Mouse (Mus musculus): ENCODE measurements around the gene Atp8b4.

Gene Atp8b4

GRCm38 (mm10) chr2:126495832-126496695 is 4.4 kb downstream of the Atp8b4 start:
- DNase-seq (ENCODE audit: low spot score), result peak; percentile 74

- no peak for DNase-seq (ENCODE audit: low spot score)
Measured at GRCm38 (mm10) chr2:126495230-126495629, 5.2 kb downstream of the Atp8b4 start.

GRCm38 (mm10) chr2:126493306-126493705 is 7.2 kb downstream of the Atp8b4 start:
- DNase-seq (ENCODE audit: low spot score), result no peak

GRCm38 (mm10) chr2:126492713-126493112 is 7.8 kb downstream of the Atp8b4 start:
- no peak for DNase-seq (ENCODE audit: low spot score)

- DNase-seq (ENCODE audit: low spot score), result peak; percentile 44
Measured at GRCm38 (mm10) chr2:126491446-126491845, 9.0 kb downstream of the Atp8b4 start.

GRCm38 (mm10) chr2:126490573-126490972 is 9.9 kb downstream of the Atp8b4 start:
- DNase-seq (ENCODE audit: low spot score), result no peak

GRCm38 (mm10) chr2:126485262-126486017 is 15.0 kb downstream of the Atp8b4 start:
- no peak for DNase-seq (ENCODE audit: low spot score)

- no peak for DNase-seq (ENCODE audit: low spot score)
Measured at GRCm38 (mm10) chr2:126483337-126483736, 17.1 kb downstream of the Atp8b4 start.

GRCm38 (mm10) chr2:126477556-126477955 is 22.9 kb downstream of the Atp8b4 start:
- DNase-seq (ENCODE audit: low spot score), result peak; percentile 41

GRCm38 (mm10) chr2:126475681-126476410 is 24.6 kb downstream of the Atp8b4 start:
- DNase-seq (ENCODE audit: low spot score), result no peak

GRCm38 (mm10) chr2:126474019-126474418 is 26.5 kb downstream of the Atp8b4 start:
- peak; percentile 77 for DNase-seq (ENCODE audit: low spot score)

GRCm38 (mm10) chr2:126472836-126473235 is 27.6 kb downstream of the Atp8b4 start:
- no peak for DNase-seq (ENCODE audit: low spot score)

- peak; percentile 72 for DNase-seq (ENCODE audit: low spot score)
Measured at GRCm38 (mm10) chr2:126467790-126468189, 32.7 kb downstream of the Atp8b4 start.

GRCm38 (mm10) chr2:126466391-126467134 is 33.9 kb downstream of the Atp8b4 start:
- peak; percentile 56 for DNase-seq (ENCODE audit: low spot score)

- no peak for DNase-seq (ENCODE audit: low spot score)
Measured at GRCm38 (mm10) chr2:126458661-126459060, 41.8 kb downstream of the Atp8b4 start.

GRCm38 (mm10) chr2:126457759-126458158 is 42.7 kb downstream of the Atp8b4 start:
- DNase-seq (ENCODE audit: low spot score), result peak; percentile 13

GRCm38 (mm10) chr2:126450937-126451302 is 49.6 kb downstream of the Atp8b4 start:
- no peak for DNase-seq (ENCODE audit: low spot score)

GRCm38 (mm10) chr2:126450210-126450936 is 50.1 kb downstream of the Atp8b4 start:
- no peak for DNase-seq (ENCODE audit: low spot score)

GRCm38 (mm10) chr2:126445039-126445438 is 55.4 kb downstream of the Atp8b4 start:
- DNase-seq (ENCODE audit: low spot score), result no peak

- no peak for DNase-seq (ENCODE audit: low spot score)
Measured at GRCm38 (mm10) chr2:126441586-126441985, 58.9 kb downstream of the Atp8b4 start.

GRCm38 (mm10) chr2:126434712-126435111 is 65.8 kb downstream of the Atp8b4 start:
- no peak for DNase-seq (ENCODE audit: low spot score)

All from T-cell, adult 2 months (primary cell).